Mouse (Mus musculus): Measurements from ENCODE around the gene Txnrd2. TPM values are rescaled to one million over a fixed set of nuclear protein-coding genes. Genes with fewer than 3 reads are reported as not detected.

Gene Txnrd2
- polyA plus RNA-seq, 1 experiment: not detected

DNA sequence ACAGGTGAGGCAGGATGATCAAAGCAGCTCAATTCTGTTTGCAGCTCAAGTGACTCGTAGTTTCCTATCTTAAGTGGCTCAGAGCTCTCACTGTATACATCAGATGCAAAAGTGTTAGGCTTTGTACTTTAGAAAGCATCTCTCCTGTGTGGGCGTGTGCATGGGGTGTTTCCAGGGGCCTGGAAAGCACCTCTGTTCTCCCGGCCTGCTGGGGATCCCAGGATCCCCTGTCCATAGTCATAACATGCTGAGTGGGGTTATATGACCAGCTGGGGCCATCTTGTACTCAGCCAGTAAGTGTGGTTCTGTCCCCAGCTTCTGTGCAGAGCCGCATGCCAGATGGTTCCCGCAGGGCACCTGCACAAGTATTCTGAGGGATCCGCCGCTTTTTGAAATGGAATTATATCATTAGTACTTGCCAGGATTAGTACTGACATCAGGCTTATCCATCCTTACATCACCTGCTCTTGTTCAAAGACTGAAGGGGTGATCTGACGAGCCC lies 26.2 kb downstream of the Txnrd2 start:
- TF ChIP-seq CTCF (IDR thresholded peaks at IDR 0.05; ENCODE audit: insufficient read depth, low read depth, low read length) (no peak), POLR2A (IDR thresholded peaks at IDR 0.05; ENCODE audit: insufficient read depth, low read depth, low read length) (no peak)
- no peak overlapping the region for H3K4me3 ChIP-seq (ENCODE audit: insufficient read depth, low read depth, low read length)

DNA sequence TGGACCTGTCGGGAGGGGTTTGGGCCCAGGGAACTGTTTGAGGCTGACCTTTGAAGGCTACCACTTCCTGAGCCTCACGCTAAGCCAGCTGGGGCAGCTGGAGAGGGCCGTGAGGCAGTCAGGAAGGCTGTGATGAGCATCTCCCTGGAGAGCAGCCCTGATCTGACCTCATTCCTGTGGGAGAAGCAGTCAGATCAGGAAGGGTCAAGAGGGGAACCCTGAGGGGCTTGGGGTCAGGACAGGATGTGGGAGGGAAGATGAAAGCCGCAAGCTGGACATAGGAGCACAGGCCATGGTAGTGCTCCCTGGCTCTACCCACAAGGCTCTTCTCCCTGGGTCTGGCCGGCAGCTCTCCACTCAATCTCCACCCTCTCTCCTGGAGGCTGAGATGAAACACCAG lies 27.7 kb downstream of the Txnrd2 start:
- WGBS: 72% methylated on average over 5 of the region's 5 CpGs
- peaks cover 55% of the 10 kb centered on the region for H3K4me1 ChIP-seq (ENCODE audit: control insufficient read depth, insufficient read depth, low read length)
- no peak overlapping the region for H3K27ac ChIP-seq (ENCODE audit: insufficient read depth, low read depth, low read length)
- H3K4me3 ChIP-seq (ENCODE audit: insufficient read depth, low read depth, low read length): no peak overlapping the region
- no peak for TF ChIP-seq POLR2A (IDR thresholded peaks at IDR 0.05; ENCODE audit: insufficient read depth, low read depth, low read length)
- no peak for TF ChIP-seq CTCF (IDR thresholded peaks at IDR 0.05; ENCODE audit: insufficient read depth, low read depth, low read length)

More for the DNA sequence above, 26.2 kb downstream of the Txnrd2 start:
- WGBS: 54% methylated on average over 8 of the region's 8 CpGs
- H3K27ac ChIP-seq (ENCODE audit: insufficient read depth, low read depth, low read length): 0 out of 2 replicates have a peak overlapping the region, but pooled peaks have one; percentile 39
- H3K4me1 ChIP-seq (ENCODE audit: control insufficient read depth, insufficient read depth, low read length): peaks cover 52% of the 10 kb centered on the region

DNA sequence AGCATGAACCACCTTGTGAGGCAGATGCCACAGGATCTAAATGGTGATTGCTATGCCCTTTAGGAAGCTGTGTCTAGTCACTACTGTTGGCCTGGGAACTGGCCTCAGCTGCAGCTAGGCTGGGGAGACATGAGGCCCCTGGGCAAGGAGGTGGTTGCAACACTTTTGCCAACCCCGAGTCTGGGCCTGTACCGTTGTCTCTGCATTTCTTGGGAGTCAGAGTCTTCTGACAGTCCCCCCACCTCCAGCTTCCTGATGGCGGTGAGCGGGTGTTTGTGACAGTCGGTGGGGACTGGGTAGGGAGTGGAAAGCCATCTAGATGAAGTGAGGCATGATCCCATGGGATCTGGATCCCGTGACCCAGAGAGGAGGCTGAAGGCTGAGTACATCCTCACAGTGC lies 29.2 kb downstream of the Txnrd2 start:
- no peak for TF ChIP-seq POLR2A (IDR thresholded peaks at IDR 0.05; ENCODE audit: insufficient read depth, low read depth, low read length)
- no peak for TF ChIP-seq CTCF (IDR thresholded peaks at IDR 0.05; ENCODE audit: insufficient read depth, low read depth, low read length)
- Histone ChIP-seq H3K27ac (ENCODE audit: insufficient read depth, low read depth, low read length) (no peak overlapping the region), H3K4me1 (ENCODE audit: control insufficient read depth, insufficient read depth, low read length) (peaks cover 62% of the 10 kb centered on the region), H3K4me3 (ENCODE audit: insufficient read depth, low read depth, low read length) (no peak overlapping the region)
- 67% methylated on average over 6 of the region's 6 CpGs for WGBS

DNA sequence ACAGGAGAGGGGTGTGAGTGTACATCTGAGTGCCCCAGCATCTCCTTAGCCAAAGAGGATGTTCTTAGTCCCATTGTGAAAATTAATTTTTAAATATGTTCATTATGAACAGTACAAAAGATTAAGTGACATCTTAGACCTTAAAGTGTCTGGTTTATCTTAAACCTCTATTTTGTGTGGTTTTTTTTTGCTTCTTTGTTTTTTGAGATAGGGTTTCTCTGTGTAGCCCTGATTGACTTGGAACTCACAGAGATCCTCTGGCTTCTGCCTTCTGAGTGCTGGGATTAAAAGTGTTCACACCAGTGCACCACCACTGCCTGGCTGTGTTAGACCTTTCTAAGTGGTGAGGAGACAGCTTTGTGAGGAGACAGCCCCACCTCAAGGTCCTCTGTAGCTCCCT lies 32.5 kb downstream of the Txnrd2 start:
- peak overlapping the region; percentile 79 for H3K27ac ChIP-seq (ENCODE audit: insufficient read depth, low read depth, low read length)
- no peak overlapping the region for H3K4me3 ChIP-seq (ENCODE audit: insufficient read depth, low read depth, low read length)
- no peak for TF ChIP-seq CTCF (IDR thresholded peaks at IDR 0.05; ENCODE audit: insufficient read depth, low read depth, low read length)
- no peak for TF ChIP-seq POLR2A (IDR thresholded peaks at IDR 0.05; ENCODE audit: insufficient read depth, low read depth, low read length)
- peaks cover 53% of the 10 kb centered on the region for H3K4me1 ChIP-seq (ENCODE audit: control insufficient read depth, insufficient read depth, low read length)

DNA sequence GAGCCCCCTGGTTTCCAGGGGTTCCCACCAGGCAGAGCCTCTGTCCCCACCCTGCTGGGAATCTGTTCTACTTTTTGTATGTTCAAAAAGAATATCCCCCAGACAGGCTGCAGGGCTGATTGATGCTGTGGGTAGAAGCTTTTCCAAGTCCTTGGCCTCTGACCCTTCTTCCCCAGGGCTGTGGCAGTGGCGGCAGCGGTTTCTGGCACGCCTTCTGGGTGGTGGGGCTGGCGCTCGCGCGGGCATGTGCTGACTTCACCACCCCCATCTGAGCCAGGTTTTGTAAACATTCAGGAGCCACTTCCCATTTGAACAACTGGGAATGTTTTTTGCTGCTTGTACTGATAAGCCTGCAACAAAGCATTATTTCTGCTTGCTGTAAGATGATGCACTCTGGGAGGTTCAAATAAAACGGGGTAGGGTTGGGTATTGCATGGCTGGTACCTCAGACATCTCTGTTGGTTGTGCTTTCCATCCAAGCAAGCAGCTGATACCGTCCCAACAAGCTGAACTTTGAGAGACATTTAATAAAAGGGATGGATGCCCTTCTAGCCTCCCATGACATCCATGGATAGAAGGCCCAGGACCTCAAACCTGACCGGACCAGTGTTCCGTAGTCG lies 33.3 kb downstream of the Txnrd2 start:
- TF ChIP-seq CTCF (IDR thresholded peaks at IDR 0.05; ENCODE audit: insufficient read depth, low read depth, low read length): no peak
- no peak for TF ChIP-seq POLR2A (IDR thresholded peaks at IDR 0.05; ENCODE audit: insufficient read depth, low read depth, low read length)
- Histone ChIP-seq H3K4me1 (ENCODE audit: control insufficient read depth, insufficient read depth, low read length) (peaks cover 50% of the 10 kb centered on the region), H3K27ac (ENCODE audit: insufficient read depth, low read depth, low read length) (peak overlapping the region; percentile 79), H3K4me3 (ENCODE audit: insufficient read depth, low read depth, low read length) (no peak overlapping the region)
- WGBS: 12% methylated on average over 12 of the region's 12 CpGs

DNA sequence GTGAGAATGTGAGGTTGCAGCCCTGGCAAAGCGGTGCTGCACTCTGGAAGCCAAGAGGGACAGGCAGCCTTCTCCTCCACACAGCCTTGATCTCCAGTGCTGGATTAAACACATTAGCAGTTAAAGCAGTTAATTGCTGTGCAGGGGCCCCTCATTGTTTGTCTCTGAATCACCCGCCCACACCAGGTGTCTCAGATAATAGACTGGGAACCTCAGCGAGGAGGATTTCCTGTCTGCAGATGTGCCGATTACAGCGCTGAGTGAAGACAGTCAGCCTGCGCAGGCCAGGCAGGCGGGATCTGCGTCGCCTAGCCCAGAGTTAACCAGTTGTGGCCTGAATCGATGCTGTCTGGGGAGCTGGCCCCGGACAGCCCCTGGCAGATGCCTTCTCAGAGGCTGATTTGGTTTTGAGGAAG lies 33.8 kb downstream of the Txnrd2 start:
- no peak overlapping the region for H3K4me3 ChIP-seq (ENCODE audit: insufficient read depth, low read depth, low read length)
- H3K4me1 ChIP-seq (ENCODE audit: control insufficient read depth, insufficient read depth, low read length): peaks cover 52% of the 10 kb centered on the region
- WGBS: 12% methylated on average over 11 of the region's 11 CpGs
- H3K27ac ChIP-seq (ENCODE audit: insufficient read depth, low read depth, low read length): peak overlapping the region; percentile 79
- TF ChIP-seq POLR2A (IDR thresholded peaks at IDR 0.05; ENCODE audit: insufficient read depth, low read depth, low read length) (no peak), CTCF (IDR thresholded peaks at IDR 0.05; ENCODE audit: insufficient read depth, low read depth, low read length) (no peak)

DNA sequence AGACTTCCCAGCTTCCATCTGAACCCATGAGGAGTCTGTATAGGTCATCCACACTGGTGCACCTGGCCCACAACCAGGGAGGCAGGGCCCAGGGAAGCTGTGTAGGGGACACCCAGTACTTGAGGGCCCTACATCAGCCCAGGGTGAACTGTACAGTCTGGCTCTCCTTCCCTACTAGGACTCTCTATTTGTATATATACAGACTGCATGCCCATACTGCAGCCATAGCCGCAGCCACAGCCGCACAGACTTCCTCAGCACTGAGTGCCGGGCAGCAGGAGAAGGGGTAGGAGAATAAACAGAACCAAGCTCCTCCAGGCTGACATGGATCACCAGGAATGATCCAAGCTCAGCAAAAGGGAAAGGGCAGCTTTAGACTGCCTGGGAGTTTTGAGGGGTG lies 34.6 kb downstream of the Txnrd2 start:
- Histone ChIP-seq H3K4me1 (ENCODE audit: control insufficient read depth, insufficient read depth, low read length) (peaks cover 48% of the 10 kb centered on the region), H3K27ac (ENCODE audit: insufficient read depth, low read depth, low read length) (no peak overlapping the region), H3K4me3 (ENCODE audit: insufficient read depth, low read depth, low read length) (no peak overlapping the region)
- WGBS: 97% methylated on average over 3 of the region's 3 CpGs
- no peak for TF ChIP-seq POLR2A (IDR thresholded peaks at IDR 0.05; ENCODE audit: insufficient read depth, low read depth, low read length)
- no peak for TF ChIP-seq CTCF (IDR thresholded peaks at IDR 0.05; ENCODE audit: insufficient read depth, low read depth, low read length)

DNA sequence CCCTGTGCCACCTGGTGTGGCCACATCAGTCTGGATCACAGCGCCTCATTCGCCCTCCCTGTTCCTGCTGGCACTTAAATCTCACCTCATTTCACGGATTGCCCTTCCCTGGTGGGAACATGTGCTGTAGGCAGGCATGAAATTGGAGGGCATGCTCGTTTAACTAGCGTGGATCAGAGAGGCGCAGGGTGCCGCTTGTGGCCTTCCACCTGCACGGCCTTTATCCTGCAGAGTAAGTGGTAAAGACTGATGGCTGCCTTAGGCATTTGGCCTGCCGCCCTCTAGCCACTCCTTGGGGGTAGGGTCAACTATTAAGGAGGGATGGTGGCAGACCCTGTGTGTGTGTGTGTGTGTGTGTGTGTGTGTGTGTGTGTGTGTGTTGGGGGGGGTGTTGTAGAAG lies 35.8 kb downstream of the Txnrd2 start:
- 85% methylated on average over 9 of the region's 9 CpGs for WGBS
- H3K4me1 ChIP-seq (ENCODE audit: control insufficient read depth, insufficient read depth, low read length): peaks cover 48% of the 10 kb centered on the region
- no peak overlapping the region for H3K4me3 ChIP-seq (ENCODE audit: insufficient read depth, low read depth, low read length)
- TF ChIP-seq POLR2A (IDR thresholded peaks at IDR 0.05; ENCODE audit: insufficient read depth, low read depth, low read length) (no peak), CTCF (IDR thresholded peaks at IDR 0.05; ENCODE audit: insufficient read depth, low read depth, low read length) (no peak)
- no peak overlapping the region for H3K27ac ChIP-seq (ENCODE audit: insufficient read depth, low read depth, low read length)

DNA sequence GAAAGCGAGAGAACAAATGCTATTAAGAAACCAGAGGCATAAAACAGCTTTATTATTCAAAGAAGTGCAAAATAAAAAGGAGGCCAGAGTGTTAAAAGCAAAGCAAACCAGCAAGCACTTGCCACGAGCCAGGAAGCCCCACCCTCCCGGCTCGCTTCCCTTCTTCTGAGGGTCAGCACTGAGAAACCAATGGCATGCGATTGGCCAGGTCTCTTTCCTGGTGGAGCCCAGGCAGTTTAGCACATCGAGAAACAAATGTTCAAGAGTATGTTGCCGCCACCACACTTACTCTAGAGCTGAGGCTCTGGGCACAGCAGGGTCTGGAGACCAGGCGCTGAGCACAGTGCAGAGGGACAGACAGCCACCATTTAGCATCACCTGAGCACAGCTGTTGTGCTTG lies 36.4 kb downstream of the Txnrd2 start:
- TF ChIP-seq POLR2A (IDR thresholded peaks at IDR 0.05; ENCODE audit: insufficient read depth, low read depth, low read length) (no peak), CTCF (IDR thresholded peaks at IDR 0.05; ENCODE audit: insufficient read depth, low read depth, low read length) (no peak)
- WGBS: 68% methylated on average over 8 of the region's 8 CpGs
- no peak overlapping the region for H3K27ac ChIP-seq (ENCODE audit: insufficient read depth, low read depth, low read length)
- H3K4me3 ChIP-seq (ENCODE audit: insufficient read depth, low read depth, low read length): no peak overlapping the region
- H3K4me1 ChIP-seq (ENCODE audit: control insufficient read depth, insufficient read depth, low read length): peaks cover 48% of the 10 kb centered on the region

All from olfactory bulb, adult 2 months (tissue).